Mouse (Mus musculus) kidney, postnatal 4 days (tissue): ENCODE results near the gene Aldh5a1.
"Not testable (repeated sequence)": the region's sequence is repeated elsewhere in the genome, so short reads cannot be mapped to it uniquely, and the experiment has no call there.

ENCODE experiments used
- DNase-seq, 2 experiments: peaks; one replicate each; pipeline ENCODE4 v3.0.0; 2021; ENCODE audit warnings: mixed read lengths in 2 of 2

Gene Aldh5a1

DNA sequence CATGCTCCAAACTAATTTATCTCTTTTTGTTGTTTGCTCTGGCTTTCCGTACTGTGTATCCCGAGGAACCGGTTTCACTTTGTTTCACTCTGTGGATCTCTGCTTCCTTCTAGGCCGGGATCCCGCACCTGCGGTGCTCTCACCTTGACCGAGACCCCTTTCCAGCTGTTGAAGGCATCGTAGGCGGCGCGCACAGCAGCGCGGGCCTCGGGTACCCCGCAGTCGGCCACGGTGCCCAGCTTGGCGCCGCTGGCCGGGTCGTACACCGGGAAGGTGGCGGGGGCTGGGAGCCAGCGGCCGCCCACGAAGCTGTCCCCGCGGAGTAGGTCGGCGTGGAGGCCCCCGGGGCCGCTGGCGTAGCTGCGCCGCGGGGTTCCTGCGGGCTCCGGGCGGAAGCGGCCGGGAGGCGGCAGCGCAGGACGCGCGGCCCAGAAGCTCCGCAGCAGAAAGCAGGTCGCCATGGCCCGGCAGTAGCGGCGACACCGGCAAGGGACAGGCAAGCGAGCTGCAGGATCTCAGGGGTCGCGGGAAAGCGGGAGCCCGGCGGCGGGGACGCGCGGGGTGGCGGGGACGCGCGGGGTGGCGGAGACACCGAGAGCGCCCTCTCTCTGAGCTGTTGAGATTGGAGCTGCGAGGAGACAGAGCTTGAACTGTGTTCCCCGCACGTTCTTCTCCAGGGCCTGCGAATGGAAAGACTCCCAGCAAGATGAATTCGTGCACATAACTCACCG, at the start of gene Aldh5a1:
Gene Aldh5a1, minus strand, starts transcription at position 554 of the 731 bp plus-strand sequence.
- DNase-seq = peak; percentile 85 to 90

DNA sequence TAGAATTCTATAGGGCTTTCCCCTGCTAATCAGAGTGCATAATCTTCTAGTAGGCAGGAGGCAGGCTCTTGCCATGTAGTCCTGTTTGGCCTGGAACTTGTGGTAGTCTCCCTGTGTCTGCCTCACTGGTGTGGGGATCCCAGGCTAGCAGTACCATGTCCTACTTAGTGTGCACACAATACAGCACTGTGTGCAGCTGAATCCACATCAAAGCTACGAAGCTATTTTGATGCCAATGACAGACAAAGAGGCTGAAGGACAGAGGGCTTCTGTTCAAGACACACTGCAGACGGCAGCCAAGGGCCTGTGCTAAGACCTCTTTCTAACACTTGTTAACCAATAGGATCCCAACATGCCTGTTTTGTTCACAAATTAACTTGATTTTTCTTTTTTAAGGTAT, 48.0 kb upstream of the Aldh5a1 start:
- no peak for DNase-seq

DNA sequence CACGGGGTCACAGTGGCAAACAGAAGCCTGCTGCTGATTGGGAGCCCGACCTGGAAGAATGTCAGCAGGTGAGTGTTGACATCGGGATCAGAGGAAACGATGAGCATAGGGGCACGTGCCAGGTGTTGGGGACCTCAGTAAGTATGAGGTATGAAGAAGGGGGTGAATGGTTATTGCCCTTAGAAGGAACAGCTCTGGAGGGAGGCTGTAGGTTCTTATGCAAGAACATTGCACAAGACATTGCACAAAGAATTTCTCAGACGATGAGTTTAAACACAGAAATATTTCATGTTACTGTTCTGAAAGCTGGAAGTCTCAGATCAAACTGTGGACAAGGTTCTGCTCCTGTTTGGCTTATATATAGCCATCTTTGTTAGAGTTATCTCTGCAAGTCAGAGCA, 43.6 kb upstream of the Aldh5a1 start:
- no peak for DNase-seq

DNA sequence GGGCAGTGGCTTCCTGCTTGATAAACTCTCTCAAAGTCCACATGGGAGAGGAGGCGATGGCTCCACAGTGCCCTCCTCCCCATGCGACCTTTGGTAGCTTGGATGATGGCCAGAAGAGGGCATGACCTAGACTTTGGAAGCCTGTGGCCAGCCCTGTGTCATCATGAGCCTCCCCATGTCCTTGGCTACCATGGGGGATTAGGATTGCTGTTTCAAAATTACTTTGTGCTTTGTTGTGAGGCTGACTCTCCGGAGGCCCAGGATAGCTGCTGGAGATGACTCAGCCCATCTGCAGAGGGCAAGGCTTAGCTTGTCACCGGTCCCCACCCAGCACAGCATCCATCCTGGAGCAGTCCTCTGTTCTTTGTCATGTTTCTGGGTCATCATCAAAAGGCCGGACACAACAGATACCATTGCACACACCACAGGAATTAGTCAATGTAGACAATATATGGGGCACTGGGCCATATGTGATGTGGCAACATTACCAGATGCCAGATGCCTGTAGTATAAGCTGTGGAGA, 40.4 kb upstream of the Aldh5a1 start:
- peak; percentile 23 to 52 for DNase-seq

DNA sequence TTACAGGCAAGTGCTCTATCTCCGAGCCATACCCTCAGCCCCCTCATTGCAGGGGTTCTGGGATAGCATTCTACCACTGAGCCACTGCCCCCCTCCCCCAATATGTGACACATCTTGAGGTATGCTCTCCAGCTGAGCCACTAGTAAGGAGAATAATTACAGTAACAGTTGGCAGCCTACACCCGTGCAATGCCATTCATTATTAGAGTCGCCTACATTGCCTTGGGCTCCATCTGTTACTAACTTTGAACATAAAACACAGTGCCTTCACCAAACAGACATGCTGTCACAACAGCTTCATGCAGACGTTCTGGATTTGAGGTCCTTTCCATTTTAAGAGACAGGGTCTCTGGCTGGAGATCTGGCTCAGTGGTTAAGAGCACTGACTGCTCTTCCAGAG, 38.9 kb upstream of the Aldh5a1 start:
- no peak for DNase-seq

DNA sequence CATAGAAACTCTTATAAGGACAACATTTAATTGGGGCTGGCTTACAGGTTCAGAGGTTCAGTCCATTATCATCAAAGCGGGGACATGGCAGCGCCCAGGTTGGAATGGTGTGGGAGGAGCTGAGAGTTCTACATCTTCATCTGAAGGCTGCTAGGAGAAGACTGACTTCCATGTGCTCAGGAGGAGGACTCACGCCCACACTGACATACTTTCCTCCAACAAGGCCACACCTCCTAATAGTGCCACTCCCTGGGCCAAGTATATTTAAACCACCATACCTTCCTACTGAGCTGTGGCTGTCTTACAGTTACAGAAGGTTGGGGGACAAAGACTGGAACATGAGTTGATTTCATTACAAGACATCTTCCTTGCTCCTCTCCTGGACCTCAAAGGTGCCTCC, 34.3 kb upstream of the Aldh5a1 start:
- not testable (repeated sequence) for DNase-seq

DNA sequence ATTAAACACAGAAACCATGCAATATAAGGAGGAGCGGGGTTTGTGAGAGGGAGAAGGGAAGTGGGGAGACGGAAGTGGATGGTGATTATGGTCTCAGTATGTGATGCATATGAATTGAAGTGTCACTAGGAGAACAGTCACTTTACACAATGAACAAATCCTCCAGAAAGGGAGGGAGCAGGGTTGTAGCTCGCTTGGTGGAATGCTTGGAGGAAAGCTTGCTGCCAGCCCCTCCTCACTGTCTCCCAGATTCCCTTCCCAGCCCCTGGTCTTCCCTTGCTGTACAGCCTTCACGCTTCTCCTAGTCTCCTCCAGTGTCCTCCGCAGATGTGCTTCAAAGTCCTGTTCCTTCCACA, 28.4 kb upstream of the Aldh5a1 start:
- no peak for DNase-seq

DNA sequence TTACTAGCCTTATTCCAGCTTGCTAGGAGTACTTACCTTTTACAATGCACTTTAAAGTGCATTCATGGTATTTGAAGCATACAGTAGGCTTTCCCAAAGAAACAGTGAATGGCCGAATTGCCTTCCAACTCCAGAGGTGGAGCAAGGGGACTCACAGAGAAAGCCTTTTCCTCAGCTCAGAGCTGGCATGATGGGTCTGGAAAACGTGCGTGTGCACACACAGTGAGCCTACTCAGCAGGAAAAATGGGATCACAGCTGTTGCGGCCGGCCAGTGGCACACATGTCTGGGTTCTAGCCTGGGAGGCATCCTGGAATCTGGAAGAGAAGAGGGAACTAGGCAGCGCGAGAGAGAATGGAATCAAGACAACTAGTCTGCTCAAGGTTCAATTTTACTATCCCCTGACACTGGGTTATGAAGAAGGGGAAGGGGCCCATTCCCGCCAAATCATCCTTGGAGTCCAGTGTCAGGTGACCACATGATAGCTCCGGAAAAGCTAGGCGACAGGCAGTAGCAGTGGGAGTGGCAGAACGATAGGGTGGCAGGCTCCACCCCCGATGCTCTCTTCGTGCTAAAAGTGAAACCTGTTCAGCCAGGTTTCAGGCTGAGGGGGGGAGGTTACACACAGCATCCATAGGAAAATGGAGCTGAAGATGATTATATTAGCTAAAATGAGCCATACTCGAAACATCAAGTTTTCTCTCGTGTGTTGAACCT, 27.8 kb upstream of the Aldh5a1 start:
- DNase-seq = peak in 1 of 2 experiments; percentile 28

DNA sequence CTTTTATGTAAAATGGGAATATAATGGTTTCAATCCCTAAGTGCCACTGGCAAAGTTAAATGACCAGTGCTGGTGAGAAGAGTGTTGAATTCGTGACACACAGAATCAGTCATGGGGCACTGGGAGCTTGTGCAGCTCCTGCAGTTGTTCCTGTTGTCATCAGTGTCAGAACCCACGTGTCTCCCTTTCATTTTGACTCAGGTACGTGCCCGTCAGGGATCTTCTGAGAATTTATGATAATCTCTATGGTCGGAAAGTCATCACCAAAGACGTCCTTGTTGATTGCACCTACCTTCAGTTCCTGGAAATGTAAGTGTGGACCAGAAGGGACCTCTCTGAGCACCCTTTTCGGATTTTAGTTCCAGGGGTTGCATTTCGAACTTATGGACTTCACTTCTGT, 24.7 kb upstream of the Aldh5a1 start:
- no peak for DNase-seq

DNA sequence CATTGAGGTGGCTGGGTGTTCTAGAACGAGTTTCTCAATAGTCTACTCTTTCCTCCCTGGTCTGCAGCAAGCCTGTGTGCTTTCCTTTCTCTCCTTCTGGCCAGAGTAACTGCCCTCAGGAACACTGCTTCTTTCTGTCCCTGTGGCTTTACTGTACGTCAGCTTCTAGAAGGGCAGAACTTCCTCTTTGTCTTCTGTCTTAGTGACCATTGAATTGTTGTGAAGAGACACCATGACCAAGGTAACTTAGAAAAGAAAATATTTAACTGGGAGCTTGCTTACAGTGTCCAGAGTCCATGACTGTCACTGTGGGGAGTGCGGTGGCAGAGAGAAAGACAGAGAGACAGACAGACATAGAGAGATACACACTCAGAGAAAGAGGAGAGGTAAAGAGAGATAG, 22.6 kb upstream of the Aldh5a1 start:
- no peak for DNase-seq

DNA sequence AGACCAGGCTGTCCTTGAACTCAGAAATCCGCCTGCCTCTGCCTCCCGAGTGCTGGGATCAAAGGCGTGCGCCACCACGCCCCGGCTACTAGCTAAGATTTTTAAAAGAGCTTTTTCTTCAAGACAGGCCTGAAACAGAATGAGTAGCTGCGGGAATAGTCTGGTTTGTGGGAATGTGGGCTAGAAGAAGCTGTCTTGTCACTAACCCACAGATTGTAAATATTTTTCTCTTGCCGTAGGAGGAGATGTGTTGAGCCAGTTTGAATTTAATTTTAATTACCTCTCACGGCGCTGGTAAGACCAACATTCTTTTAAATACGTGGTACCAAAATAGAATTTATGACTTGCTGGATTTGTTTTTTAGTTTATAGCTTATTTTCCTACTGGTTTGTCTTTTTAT, 21.2 kb upstream of the Aldh5a1 start:
- no peak for DNase-seq

DNA sequence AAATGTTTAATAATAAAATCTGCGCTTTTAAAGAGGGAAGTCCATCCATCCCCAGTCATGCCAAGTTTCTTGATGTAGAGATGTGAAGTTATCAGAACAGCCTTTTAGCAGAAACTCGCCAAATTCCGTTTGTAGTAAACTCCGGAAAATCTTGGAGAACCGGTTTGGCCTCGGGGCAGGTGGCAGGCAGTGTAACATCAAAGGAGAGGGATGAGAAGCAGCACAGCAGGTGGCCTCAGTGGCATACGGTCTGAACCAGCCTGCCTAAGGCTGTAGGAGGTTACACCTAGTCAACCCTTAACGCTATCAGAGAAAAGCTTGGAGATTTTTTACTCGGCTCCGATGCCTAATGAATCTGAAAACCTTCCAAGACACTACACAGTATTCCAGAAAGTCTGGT, 18.0 kb upstream of the Aldh5a1 start:
- DNase-seq = peak; percentile 26 to 38

DNA sequence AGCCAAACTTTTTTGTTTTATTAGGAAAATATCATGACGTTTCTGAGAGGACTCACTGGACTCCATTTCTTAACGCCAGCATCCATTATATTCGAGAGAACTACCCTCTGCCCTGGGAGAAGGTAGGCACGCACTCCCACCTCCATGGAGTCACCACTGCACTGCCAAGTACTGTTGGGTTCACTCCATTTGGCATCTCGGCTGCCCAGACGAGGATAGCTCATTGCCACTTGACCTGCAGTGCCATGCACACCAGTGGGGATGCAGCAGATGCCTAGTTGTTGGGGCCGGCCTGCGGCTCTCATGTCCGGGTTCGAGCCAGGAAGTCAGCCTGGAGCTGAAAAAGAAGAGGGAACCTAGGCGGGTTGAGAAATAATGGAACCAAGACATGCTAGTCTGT, 17.6 kb upstream of the Aldh5a1 start:
- DNase-seq = no peak

DNA sequence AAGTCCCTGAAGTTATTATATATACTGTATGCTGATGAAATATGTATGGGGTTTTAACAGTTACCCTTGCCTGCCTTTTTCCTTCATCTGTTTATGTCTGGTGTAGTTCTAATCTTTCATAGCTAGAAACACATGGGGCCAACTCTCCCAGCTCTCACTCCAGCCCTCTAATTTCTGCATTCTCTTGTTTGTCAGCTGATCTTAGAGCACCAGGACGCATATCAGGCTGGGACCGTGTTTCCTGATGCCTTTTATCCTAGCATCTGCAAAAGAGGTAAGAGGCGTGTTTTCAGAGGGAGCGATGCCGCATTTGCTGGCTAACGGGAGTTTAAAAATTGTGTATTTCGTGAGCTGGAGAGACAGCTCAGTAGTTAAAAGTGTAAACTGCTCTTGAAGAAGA, 15.2 kb upstream of the Aldh5a1 start:
- no peak for DNase-seq

DNA sequence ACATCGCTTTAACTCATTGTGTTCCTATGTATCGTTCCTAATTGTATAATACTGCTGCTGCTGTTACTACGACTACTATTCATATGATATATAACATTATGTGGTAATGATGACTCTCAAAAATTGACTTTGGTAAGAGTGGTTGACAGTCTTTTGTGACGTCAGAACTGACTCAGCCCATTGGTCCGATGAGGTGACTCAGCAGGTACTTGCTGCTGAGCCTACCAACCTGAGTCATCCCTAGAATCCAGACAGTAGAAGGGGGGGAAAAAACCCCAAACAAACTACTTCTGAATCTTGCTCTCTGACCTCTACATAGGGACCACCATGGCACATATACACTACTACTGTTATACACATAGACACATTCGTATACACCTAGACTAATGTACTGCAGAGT, 11.4 kb upstream of the Aldh5a1 start:
- no peak for DNase-seq

DNA sequence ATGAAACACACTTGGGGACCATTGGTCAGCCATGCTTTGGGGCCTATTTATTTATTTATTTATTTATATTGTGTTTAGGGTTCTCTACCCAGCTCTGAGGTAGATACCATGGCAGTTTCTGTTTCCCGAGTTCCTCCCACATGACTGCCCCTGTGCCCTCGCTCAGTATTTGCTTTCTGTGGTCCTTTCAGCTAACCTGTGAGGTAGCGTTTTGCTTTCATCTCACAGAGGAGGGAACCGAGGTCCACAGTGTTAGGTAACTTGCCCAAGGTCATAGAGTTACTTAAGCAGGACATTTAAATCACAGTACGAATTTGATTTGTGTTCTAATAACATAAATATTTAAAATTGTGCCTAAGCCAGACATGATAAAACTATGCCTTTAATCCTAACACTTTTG, 9.7 kb upstream of the Aldh5a1 start:
- no peak for DNase-seq

DNA sequence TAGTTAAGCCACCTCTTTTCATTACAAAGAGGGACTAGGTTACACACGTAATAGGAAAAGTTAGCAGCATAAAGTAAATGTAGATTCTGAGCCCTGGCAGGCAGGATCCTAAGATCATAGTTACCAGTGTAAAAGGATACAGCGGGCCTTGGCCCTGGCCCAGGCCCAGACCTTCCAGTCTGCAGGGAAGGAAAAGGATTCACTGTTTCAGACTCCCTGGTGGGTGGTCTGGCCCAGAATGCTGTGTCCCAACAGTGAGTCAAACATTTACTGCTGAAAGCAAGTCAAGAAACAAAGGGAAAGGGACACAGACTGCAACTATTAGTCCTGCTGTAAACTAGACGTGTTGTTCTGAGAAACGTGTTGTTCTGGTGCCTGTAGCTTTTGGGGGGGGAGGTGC, 8.1 kb upstream of the Aldh5a1 start:
- peak; percentile 43 to 57 for DNase-seq

DNA sequence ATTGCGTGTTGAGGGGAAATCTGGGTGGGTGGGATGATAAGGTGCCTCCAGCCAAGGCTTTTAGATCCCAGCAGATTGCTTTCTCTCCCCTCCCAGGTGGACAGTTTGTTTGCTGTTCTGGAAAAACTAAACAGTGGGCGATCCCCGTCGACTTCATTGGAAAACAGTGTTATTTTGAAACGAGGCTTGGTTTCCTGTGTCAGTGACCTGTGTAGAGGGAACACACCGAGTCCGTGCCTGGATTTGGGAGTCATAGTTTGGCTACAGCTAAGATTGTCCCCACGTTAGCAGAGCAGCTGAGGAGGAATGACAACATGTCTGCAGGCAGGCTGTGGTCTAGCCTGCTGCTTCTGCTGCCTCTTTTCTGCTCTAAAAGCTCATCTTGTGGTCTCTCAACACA, 5.8 kb upstream of the Aldh5a1 start:
- DNase-seq = no peak

DNA sequence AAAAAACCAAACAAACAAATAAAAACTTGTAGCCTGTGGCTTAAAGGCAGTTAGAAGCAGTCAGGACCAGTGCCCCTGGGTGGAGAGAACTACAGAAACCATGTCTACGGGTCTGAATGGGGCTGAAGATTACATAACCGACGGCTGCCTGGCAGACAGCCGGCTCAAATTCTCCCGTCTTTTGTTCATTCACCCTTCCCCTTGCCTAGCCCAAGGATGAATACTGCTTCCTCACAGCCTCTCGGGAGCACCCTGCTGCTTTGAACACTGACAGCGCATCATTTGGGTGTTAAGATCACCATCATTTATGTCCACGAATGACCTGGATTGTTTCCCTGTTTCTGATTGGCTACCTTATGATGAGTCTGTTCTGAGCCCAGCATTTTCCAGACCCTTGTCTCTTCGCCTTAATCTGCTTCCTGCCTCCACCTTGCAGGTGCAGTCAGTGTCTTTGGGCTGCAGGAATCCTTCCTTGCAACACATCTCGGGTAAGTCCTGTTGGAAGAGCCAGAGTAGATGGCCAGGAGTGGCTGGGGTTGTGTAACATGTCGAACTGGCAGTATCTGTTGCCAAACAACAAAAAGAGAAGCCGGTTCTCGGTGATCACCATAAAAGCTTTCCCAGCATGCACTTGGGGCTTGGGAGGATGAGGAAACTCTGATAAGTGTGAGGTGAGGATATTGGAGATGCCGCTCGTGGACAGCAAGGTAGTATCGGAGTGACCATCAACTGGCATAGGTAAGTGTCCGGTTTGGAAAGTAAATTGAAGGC, 5.2 kb upstream of the Aldh5a1 start, which contains the start of gene Gpld1:
Gene Gpld1, plus strand, starts transcription at position 641 of the 771 bp plus-strand sequence.
- no peak for DNase-seq

DNA sequence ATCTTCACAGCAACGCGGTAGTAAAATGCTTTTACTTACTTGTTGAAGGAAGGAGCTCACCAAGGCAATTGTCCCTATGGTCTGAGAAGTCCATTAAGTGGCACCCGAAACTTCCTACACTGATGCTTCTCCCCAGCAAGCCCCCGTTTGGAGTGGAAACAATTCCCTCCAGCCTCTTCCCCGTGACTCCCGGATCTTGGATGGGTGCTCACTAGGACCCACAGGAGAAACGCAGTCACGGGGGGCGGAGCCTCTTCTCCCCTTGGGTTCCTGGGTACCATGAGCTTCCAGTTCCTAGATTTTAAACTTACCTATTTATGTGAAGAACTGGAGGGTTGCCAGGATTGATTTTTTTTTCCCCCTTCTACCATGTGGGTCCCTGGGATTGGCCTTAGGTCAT, 2.0 kb upstream of the Aldh5a1 start:
- no peak for DNase-seq

DNA sequence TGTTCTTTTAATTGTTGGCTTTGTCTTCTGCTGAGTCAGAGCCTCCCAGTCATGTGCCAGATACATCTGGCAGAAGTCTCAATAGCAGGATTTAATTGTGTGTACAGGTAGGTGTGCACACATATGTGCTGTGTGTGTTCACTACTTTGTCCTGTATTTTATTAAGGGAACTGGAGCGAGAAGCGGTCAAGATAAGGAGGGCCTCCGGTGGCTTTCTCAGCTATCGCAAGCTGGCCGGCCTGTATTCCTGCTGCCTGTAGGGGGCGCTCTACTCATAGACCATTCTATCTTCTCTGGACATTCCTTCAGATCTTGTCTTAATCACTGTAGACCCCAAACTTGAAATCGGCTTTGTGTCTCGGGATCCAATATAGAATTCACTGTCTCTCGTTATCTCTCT, 1.2 kb upstream of the Aldh5a1 start:
- peak; percentile 83 to 86 for DNase-seq

DNA sequence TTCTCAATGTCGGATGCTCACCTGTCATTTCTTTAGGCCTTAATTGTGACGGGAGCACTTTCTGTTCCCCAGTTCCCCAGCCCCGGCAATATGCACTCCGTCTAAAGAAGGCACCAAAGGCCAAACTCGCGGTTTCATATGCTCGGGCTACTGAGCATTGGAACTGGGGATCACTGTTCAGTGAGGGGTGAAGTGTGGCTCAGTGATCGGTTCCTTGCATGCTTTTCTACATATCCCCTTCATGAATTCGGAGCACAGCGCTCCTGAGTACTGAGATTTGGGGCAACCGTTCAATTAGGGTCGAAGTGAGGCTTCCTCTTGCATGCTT, 342 bp upstream of the Aldh5a1 start:
- no peak for DNase-seq

DNA sequence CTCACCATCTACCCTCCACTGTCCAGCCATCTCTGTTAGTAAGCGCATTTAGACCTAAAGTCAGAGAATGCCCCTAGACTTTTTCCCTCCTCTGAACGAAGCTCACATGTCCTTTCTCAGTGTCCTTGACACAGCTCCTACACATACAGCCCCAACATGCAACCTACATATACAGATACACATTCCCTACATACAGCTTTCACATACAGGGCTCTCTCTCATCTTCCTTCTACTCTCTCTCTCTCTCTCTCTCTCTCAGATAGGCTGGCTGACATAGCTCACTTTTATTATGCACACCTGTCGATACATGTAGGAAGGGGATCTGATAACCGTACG, 721 bp downstream of the Aldh5a1 start:
- no peak for DNase-seq

DNA sequence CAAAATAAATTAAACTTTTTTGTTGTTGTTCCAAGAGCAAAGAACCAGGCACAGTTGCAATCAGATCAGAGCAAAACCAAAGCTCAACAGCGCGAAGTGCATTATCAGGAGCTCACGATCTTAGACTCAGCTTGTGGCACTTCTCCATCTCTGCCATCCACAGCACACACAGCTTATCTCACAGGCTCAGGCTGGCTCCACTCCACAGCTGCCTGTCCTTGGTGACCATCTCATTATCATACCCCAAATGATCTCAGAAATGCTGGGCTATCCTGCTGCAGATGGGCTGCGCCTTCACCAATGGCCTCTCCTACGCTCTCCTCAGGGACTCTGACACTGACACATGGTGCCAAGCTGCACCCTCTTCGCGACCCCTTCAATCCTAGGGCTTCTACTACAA, 4.3 kb downstream of the Aldh5a1 start:
- no peak for DNase-seq
